Mouse (Mus musculus) MEL (cell line): ENCODE results near the gene 5730596B20Rik. TPM values are rescaled to one million over a fixed set of nuclear protein-coding genes. Genes with fewer than 3 reads are reported as not detected.

ENCODE experiments used
- DNase-seq: peaks from one replicate; pipeline ENCODE4 v3.0.0; 2011; ENCODE audit warnings: low read depth, low spot score
- H3K27ac ChIP-seq: 2 replicates; pipeline ENCODE4 v1.5.1; 2012; ENCODE audit warnings: low read depth, mild to moderate bottlenecking, control low read depth, low read length, moderate library complexity; ENCODE audit not compliant: control insufficient read depth
- H3K27me3 ChIP-seq, 2 experiments: fragments of 150-350 bp in 1 of 2; sonication (generic) in 1 of 2; 2 replicates each; pipeline ENCODE4 v1.6.1; 2012; ENCODE audit warnings: low read length in 2 of 2, mild to moderate bottlenecking in 2 of 2, improper control_type of control experiment in 1 of 2, moderate library complexity in 1 of 2; ENCODE audit not compliant: insufficient read depth in 2 of 2, control insufficient read depth in 1 of 2
- H3K36me3 ChIP-seq, 2 experiments: 2 replicates each; pipeline ENCODE4 v1.6.1; 2012 to 2014; ENCODE audit warnings: low read length in 2 of 2, improper control_type of control experiment in 1 of 2, inconsistent platforms in 1 of 2, mild to moderate bottlenecking in 1 of 2; ENCODE audit not compliant: insufficient read depth in 2 of 2, control insufficient read depth in 1 of 2
- H3K4me1 ChIP-seq, 2 experiments: fragments of 150-350 bp in 1 of 2; sonication (generic) in 1 of 2; 2 replicates each; pipeline ENCODE4 v1.6.1; 2012; ENCODE audit warnings: low read length in 2 of 2, improper control_type of control experiment in 1 of 2, mild to moderate bottlenecking in 1 of 2; ENCODE audit not compliant: insufficient read depth in 2 of 2, control insufficient read depth in 1 of 2
- H3K4me3 ChIP-seq, 2 experiments: fragments of 150-350 bp in 1 of 2; sonication (generic) in 1 of 2; 2 replicates each; pipeline ENCODE4 v1.5.1; 2012; ENCODE audit warnings: low read depth in 2 of 2, low read length in 2 of 2, mild to moderate bottlenecking in 2 of 2, moderate library complexity in 2 of 2, control low read depth in 1 of 2, improper control_type of control experiment in 1 of 2; ENCODE audit not compliant: control insufficient read depth in 1 of 2, insufficient read depth in 1 of 2
- H3K79me2 ChIP-seq: 2 replicates; pipeline ENCODE4 v1.6.1; 2012; ENCODE audit warnings: mild to moderate bottlenecking, low read length, moderate library complexity; ENCODE audit not compliant: control insufficient read depth, poor library complexity, insufficient read depth
- H3K9ac ChIP-seq: 2 replicates; pipeline ENCODE4 v1.6.1; 2012; ENCODE audit warnings: low read depth, mild to moderate bottlenecking, control low read depth, low read length, moderate library complexity; ENCODE audit not compliant: control insufficient read depth, poor library complexity, severe bottlenecking
- H3K9me3 ChIP-seq: fragments of 150-350 bp; sonication (generic); replicated peaks from 2 replicates; pipeline ENCODE4 v1.6.1; 2012; ENCODE audit warnings: mild to moderate bottlenecking, low read length, improper control_type of control experiment, moderate library complexity; ENCODE audit not compliant: insufficient read depth
- BHLHE40 ChIP-seq: IDR thresholded peaks from 2 replicates; pipeline ENCODE4 v1.6.1; 2012; ENCODE audit warnings: low read depth, mild to moderate bottlenecking, inconsistent platforms, low read length, improper control_type of control experiment, borderline replicate concordance
- CHD1 ChIP-seq: IDR thresholded peaks from 2 replicates; pipeline ENCODE4 v1.6.1; 2012; ENCODE audit warnings: low read depth, mild to moderate bottlenecking, inconsistent platforms, low read length, improper control_type of control experiment
- CHD2 ChIP-seq: IDR thresholded peaks from 2 replicates; pipeline ENCODE4 v1.6.1; 2011; ENCODE audit warnings: low read length, improper control_type of control experiment
- ELF1 ChIP-seq: IDR thresholded peaks from 2 replicates; pipeline ENCODE4 v1.6.1; 2014; ENCODE audit warnings: low read depth, mild to moderate bottlenecking, inconsistent platforms, low read length, improper control_type of control experiment, moderate library complexity
- ETS1 ChIP-seq: IDR thresholded peaks from 2 replicates; pipeline ENCODE4 v1.6.1; 2012; ENCODE audit warnings: low read depth, mild to moderate bottlenecking, inconsistent platforms, low read length, improper control_type of control experiment, moderate library complexity
- HCFC1 ChIP-seq: IDR thresholded peaks from 2 replicates; pipeline ENCODE4 v1.6.1; 2012; ENCODE audit warnings: low read depth, mild to moderate bottlenecking, inconsistent platforms, low read length, improper control_type of control experiment, moderate library complexity
- MAX ChIP-seq: IDR thresholded peaks from 2 replicates; pipeline ENCODE4 v1.6.1; 2011; ENCODE audit warnings: low read length, improper control_type of control experiment
- MEF2A ChIP-seq: IDR thresholded peaks from 2 replicates; pipeline ENCODE4 v1.6.1; 2014; ENCODE audit warnings: low read depth, mild to moderate bottlenecking, inconsistent platforms, low read length, improper control_type of control experiment; ENCODE audit not compliant: poor library complexity, insufficient replicate concordance, severe bottlenecking; ENCODE audit errors: extremely low read depth
- NELFE ChIP-seq: IDR thresholded peaks from 2 replicates; pipeline ENCODE4 v1.6.1; 2011; ENCODE audit warnings: low read depth, low read length, improper control_type of control experiment
- POLR2A ChIP-seq, 2 experiments: IDR thresholded peaks; 2 replicates each; pipeline ENCODE4 v1.6.1; 2011 to 2012; ENCODE audit warnings: low read length in 2 of 2, mild to moderate bottlenecking in 2 of 2, control low read depth in 1 of 2, improper control_type of control experiment in 1 of 2, low read depth in 1 of 2, moderate library complexity in 1 of 2; ENCODE audit not compliant: control insufficient read depth in 1 of 2, insufficient read depth in 1 of 2, poor library complexity in 1 of 2
- POLR2AphosphoS5 ChIP-seq: IDR thresholded peaks from 2 replicates; pipeline ENCODE4 v1.6.1; 2012; ENCODE audit warnings: low read depth, borderline replicate concordance, mild to moderate bottlenecking, inconsistent platforms, low read length, moderate library complexity, mixed read lengths
- RAD21 ChIP-seq: IDR thresholded peaks from 2 replicates; pipeline ENCODE4 v1.6.1; 2011; ENCODE audit warnings: mild to moderate bottlenecking, low read depth, low read length, improper control_type of control experiment
- RCOR1 ChIP-seq: IDR thresholded peaks from 2 replicates; pipeline ENCODE4 v1.6.1; 2012; ENCODE audit warnings: low read depth, mild to moderate bottlenecking, inconsistent platforms, low read length, improper control_type of control experiment
- SIN3A ChIP-seq: IDR thresholded peaks from 2 replicates; pipeline ENCODE4 v1.6.1; 2012; ENCODE audit warnings: low read length, improper control_type of control experiment, inconsistent platforms
- SMC3 ChIP-seq: IDR thresholded peaks from 2 replicates; pipeline ENCODE4 v1.6.1; 2011; ENCODE audit warnings: low read depth, low read length, improper control_type of control experiment
- TAL1 ChIP-seq: IDR thresholded peaks from 2 replicates; pipeline ENCODE4 v1.6.1; 2012; ENCODE audit warnings: mild to moderate bottlenecking, inconsistent platforms, low read length, moderate library complexity, mixed read lengths
- TBP ChIP-seq: IDR thresholded peaks from 2 replicates; pipeline ENCODE4 v1.8.0; 2011; ENCODE audit warnings: low read depth, low read length, improper control_type of control experiment
- UBTF ChIP-seq: IDR thresholded peaks from 2 replicates; pipeline ENCODE4 v1.6.1; 2012; ENCODE audit warnings: low read depth, mild to moderate bottlenecking, inconsistent platforms, low read length, improper control_type of control experiment, moderate library complexity, borderline replicate concordance; ENCODE audit not compliant: insufficient read depth
- ZC3H11A ChIP-seq: IDR thresholded peaks from 2 replicates; pipeline ENCODE4 v1.6.1; 2012; ENCODE audit warnings: low read depth, mild to moderate bottlenecking, inconsistent platforms, low read length, improper control_type of control experiment
- ZKSCAN1 ChIP-seq: IDR thresholded peaks from 2 replicates; pipeline ENCODE4 v1.6.1; 2012; ENCODE audit warnings: low read depth, mild to moderate bottlenecking, inconsistent platforms, low read length, improper control_type of control experiment, moderate library complexity
- ZMIZ1 ChIP-seq: IDR thresholded peaks from 2 replicates; pipeline ENCODE4 v1.6.1; 2012; ENCODE audit warnings: low read depth, mild to moderate bottlenecking, inconsistent platforms, low read length, improper control_type of control experiment, moderate library complexity
- ZNF384 ChIP-seq: IDR thresholded peaks from 2 replicates; pipeline ENCODE4 v1.6.1; 2012; ENCODE audit warnings: low read depth, mild to moderate bottlenecking, inconsistent platforms, low read length, improper control_type of control experiment
- polyA plus RNA-seq, 2 experiments: library from polyadenylated mRNA; stranded (reverse) in 1 of 2; unstranded in 1 of 2; fragments of >175 nt in 1 of 2; fragments of >200 nt in 1 of 2; gene quantifications; 2 replicates each; pipeline versions ENCODE4 v1.2.1 to v1.2.4; 2012; ENCODE audit warnings: low replicate concordance in 2 of 2, low read depth in 1 of 2; ENCODE audit not compliant: insufficient read length in 2 of 2, insufficient read depth in 1 of 2, missing spikeins in 1 of 2
- total RNA-seq: library from RNA; depleted of rRNA; stranded (reverse); fragments of 300-350 nt; gene quantifications from 2 replicates; pipeline ENCODE4 v1.2.3, GENCODE M21; 2012

The 5730596B20Rik gene
- total and polyA plus RNA-seq, 3 experiments = not detected

GRCm38 (mm10) chr6:52160511-52161335, 16.6 kb upstream of the 5730596B20Rik start:
- no peak overlapping the region for H3K9ac ChIP-seq
- TF ChIP-seq RCOR1 = no peak
- TF ChIP-seq RAD21 = no peak
- TF ChIP-seq HCFC1 = no peak
- no peak for TF ChIP-seq UBTF
- no peak for TF ChIP-seq POLR2A (IDR thresholded peaks at IDR 0.05; ENCODE audit: control insufficient read depth in 1 of 2, insufficient read depth in 1 of 2, low read depth in 1 of 2, low read length in 2 of 2, poor library complexity in 1 of 2)
- TF ChIP-seq, all 39 proteins: peak for 0
- no peak overlapping the region for H3K27ac ChIP-seq
- no peak for DNase-seq
- H3K4me3 ChIP-seq = no peak overlapping the region
- no peaks in the 10 kb centered on the region for H3K9me3 ChIP-seq
- no peaks in the 10 kb centered on the region for H3K79me2 ChIP-seq
- H3K4me1 ChIP-seq = no peaks in the 10 kb centered on the region
- no peaks in the 10 kb centered on the region for H3K36me3 ChIP-seq
- H3K27me3 ChIP-seq = no peaks in the 10 kb centered on the region

GRCm38 (mm10) chr6:52161336-52162092, 15.8 kb upstream of the 5730596B20Rik start:
- H3K4me1 ChIP-seq = no peaks in the 10 kb centered on the region
- no peaks in the 10 kb centered on the region for H3K27me3 ChIP-seq
- H3K27ac ChIP-seq = no peak overlapping the region
- no peak for DNase-seq
- H3K9me3 ChIP-seq = no peaks in the 10 kb centered on the region
- no peak overlapping the region for H3K9ac ChIP-seq
- H3K79me2 ChIP-seq = no peaks in the 10 kb centered on the region
- H3K4me3 ChIP-seq = no peak overlapping the region
- no peak for TF ChIP-seq SIN3A
- TF ChIP-seq POLR2A (IDR thresholded peaks at IDR 0.05; ENCODE audit: control insufficient read depth in 1 of 2, insufficient read depth in 1 of 2, low read depth in 1 of 2, low read length in 2 of 2, poor library complexity in 1 of 2) = no peak
- TF ChIP-seq TBP = no peak
- TF ChIP-seq ZNF384 = no peak
- no peak for TF ChIP-seq POLR2AphosphoS5
- TF ChIP-seq ETS1 = no peak
- TF ChIP-seq BHLHE40 = no peak
- no peak for TF ChIP-seq HCFC1
- TF ChIP-seq TAL1 = no peak
- no peak for TF ChIP-seq ZMIZ1
- TF ChIP-seq SMC3 = no peak
- TF ChIP-seq CHD2 = no peak
- no peak for TF ChIP-seq ELF1
- TF ChIP-seq CHD1 = no peak
- no peak for TF ChIP-seq MAX
- TF ChIP-seq ZC3H11A = no peak
- no peak for TF ChIP-seq ZKSCAN1
- no peak for TF ChIP-seq MEF2A
- TF ChIP-seq NELFE = no peak
- no peaks in the 10 kb centered on the region for H3K36me3 ChIP-seq
